Mouse (Mus musculus) forebrain, embryonic 15.5 days (tissue): ENCODE measurements around the gene Nol4l. TPM values are rescaled to one million over a fixed set of nuclear protein-coding genes. Genes with fewer than 3 reads are reported as not detected.

Experiments used
- ATAC-seq: fragments of 200-750 bp; cut with Nextera tagmentation; replicated peaks from 2 replicates; pipeline ENCODE4 v1.8.0; 2017; ENCODE audit warnings: mild to moderate bottlenecking, moderate TSS enrichment, moderate library complexity
- H3K27ac ChIP-seq: fragments of 300-500 bp; sonication (generic); replicated peaks from 2 replicates; pipeline ENCODE4 v1.5.1; 2015; ENCODE audit warnings: mild to moderate bottlenecking, inconsistent platforms
- H3K27me3 ChIP-seq: fragments of 300-500 bp; sonication (generic); 2 replicates; pipeline ENCODE4 v1.6.1; 2015; ENCODE audit warnings: inconsistent platforms
- H3K36me3 ChIP-seq: fragments of 300-500 bp; sonication (generic); 2 replicates; pipeline ENCODE4 v1.6.1; 2015; ENCODE audit warnings: mild to moderate bottlenecking, inconsistent platforms
- H3K4me1 ChIP-seq: fragments of 300-500 bp; sonication (generic); 2 replicates; pipeline ENCODE4 v1.6.1; 2015; ENCODE audit warnings: inconsistent platforms
- H3K4me2 ChIP-seq: fragments of 300-500 bp; sonication (generic); replicated peaks from 2 replicates; pipeline ENCODE4 v1.6.1; 2015; ENCODE audit warnings: mild to moderate bottlenecking, inconsistent platforms
- H3K4me3 ChIP-seq: fragments of 300-500 bp; sonication (generic); 2 replicates; pipeline ENCODE4 v1.5.1; 2015; ENCODE audit warnings: mild to moderate bottlenecking, inconsistent platforms
- H3K9ac ChIP-seq: fragments of 300-500 bp; sonication (generic); replicated peaks from 2 replicates; pipeline ENCODE4 v1.6.1; 2015; ENCODE audit warnings: mild to moderate bottlenecking, inconsistent platforms
- H3K9me3 ChIP-seq: fragments of 300-500 bp; sonication (generic); 2 replicates; pipeline ENCODE4 v1.6.1; 2016; ENCODE audit warnings: inconsistent platforms
- WGBS: fragments of 180-500 bp; shearing (Covaris S2); methylation state at CpG from one replicate; pipeline ENCODE4 v1.1.7; 2015; ENCODE audit warnings: mixed read lengths; 5-methylcytosine and 5-hydroxymethylcytosine counted together
- polyA plus RNA-seq: library from polyadenylated mRNA; unstranded; fragments of >200 nt; fragmentation: Nextera tagmentation; extraction: Ambion mirVana; gene quantifications from 2 replicates; pipeline ENCODE4 v1.2.1, GENCODE M21; 2015

The Nol4l gene
- polyA plus RNA-seq, result 44.1 and 44.8 TPM in 2 replicates

DNA sequence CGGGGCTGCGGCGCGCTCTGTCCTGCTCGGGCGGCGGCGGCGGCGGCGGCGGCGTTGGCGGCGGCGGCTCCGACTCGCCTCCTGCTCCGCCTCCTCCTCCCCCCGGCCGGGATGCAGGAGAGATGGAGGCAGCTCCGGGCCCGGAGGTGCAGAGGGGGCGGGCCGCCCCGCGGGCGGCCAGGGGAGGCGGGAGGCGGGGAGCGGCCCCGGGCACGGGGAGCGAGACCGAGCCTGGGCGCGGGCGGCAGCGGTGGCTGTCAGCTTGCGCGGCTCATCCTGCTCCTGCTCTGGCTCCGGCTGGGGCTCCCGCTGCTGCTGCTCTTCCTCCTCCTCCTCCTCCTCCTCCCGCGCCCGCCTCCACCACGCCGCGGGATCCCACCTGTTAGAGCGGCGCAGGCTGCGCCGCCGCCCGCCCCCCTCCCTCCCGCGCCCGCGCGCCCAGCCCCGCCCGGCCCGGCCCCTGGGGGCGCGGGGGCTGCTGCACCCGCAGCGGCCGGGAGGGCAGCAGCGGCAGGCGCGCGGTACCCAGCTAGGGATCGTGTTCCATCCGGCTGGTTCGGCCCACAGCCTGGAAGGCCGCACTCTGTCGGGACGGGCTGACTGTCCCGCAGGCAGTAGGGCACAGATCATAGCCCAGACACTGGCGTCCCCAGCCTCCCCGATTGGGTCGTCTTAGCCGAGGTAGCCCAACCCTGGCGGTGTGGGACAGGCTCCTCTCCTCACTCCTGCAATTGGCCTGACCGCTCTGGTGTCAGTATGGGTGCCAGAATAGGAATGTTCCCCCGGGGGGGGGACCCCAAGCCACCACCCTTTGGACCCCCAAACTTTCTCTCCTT is at the start of gene Nol4l:
Gene Nol4l (minus strand): TSS at position 41 of the 836 bp plus-strand sequence.
- ATAC-seq, result peak; percentile 23
- peaks cover 26% of the 10 kb centered on the region for H3K4me1 ChIP-seq

DNA sequence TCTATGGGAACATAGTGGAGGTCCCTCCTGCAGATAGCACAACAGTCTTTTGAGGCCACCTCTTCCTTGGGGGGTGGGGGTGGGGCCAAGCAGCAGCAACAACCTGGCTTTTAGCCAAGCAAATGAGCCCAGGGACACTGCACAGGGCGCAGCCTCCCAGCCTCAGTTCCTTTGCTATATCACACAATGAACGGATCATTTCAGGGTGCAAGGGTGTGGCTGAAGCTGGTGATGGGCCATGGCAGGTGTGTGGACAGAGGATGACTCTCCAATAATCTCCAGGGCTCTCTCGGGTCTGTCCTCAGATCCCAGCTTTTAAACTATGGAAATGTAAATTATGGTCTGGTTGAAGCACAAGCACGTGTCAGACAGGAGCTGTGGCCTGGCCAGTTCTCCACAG is 47.4 kb upstream of the Nol4l start:
- Histone ChIP-seq H3K9ac (no peak overlapping the region), H3K4me1 (peaks cover 5% of the 10 kb centered on the region; the same call in 1 of the 2 replicates), H3K27me3 (no peaks in the 10 kb centered on the region), H3K9me3 (no peaks in the 10 kb centered on the region), H3K27ac (no peak overlapping the region), H3K4me2 (no peak overlapping the region), H3K4me3 (no peak overlapping the region), H3K36me3 (no peaks in the 10 kb centered on the region)
- WGBS, result 54% methylated on average over 4 of the region's 4 CpGs
- no peak for ATAC-seq

More for the DNA sequence above, at the start of gene Nol4l:
- Histone ChIP-seq H3K27ac (peak within 1 kb of the TSS; percentile 76), H3K9ac (peak within 1 kb of the TSS; percentile 59), H3K36me3 (no peaks in the 10 kb centered on the region), H3K4me3 (peak within 1 kb of the TSS; percentile 80), H3K4me2 (peak within 1 kb of the TSS; percentile 73), H3K27me3 (no peaks in the 10 kb centered on the region; the same call in 1 of the 2 replicates), H3K9me3 (no peaks in the 10 kb centered on the region)
- under 1% methylated on average over 44 of the region's 86 CpGs for WGBS

DNA sequence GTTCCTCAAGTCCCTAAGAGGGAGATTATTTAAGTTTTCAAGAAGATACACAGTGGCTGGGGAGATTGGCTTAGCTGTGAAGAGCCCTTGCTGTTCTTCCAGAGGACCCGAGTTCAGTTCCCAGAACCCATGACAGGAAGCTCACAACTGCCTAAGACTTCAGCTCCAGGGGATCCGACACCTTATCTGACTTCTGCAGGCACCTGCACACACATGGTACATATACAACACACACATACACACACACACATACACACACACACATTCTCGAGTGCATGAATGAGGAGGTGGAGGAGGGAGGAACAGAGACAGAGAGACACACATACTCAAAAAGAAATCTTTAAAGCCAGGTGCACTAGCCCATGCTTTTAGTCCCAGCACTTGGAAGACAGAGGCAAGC is 46.4 kb upstream of the Nol4l start:
- no peak overlapping the region for H3K27ac ChIP-seq
- H3K4me3 ChIP-seq, result no peak overlapping the region
- no peaks in the 10 kb centered on the region for H3K27me3 ChIP-seq
- peaks cover 5% of the 10 kb centered on the region; the same call in 1 of the 2 replicates for H3K4me1 ChIP-seq
- H3K9ac ChIP-seq, result no peak overlapping the region
- no peaks in the 10 kb centered on the region for H3K36me3 ChIP-seq
- H3K4me2 ChIP-seq, result no peak overlapping the region
- 79% methylated on average over 3 of the region's 3 CpGs for WGBS
- H3K9me3 ChIP-seq, result no peaks in the 10 kb centered on the region
- ATAC-seq, result no peak

- Histone ChIP-seq H3K4me2 (no peak overlapping the region), H3K36me3 (no peaks in the 10 kb centered on the region), H3K4me3 (no peak overlapping the region), H3K4me1 (peaks cover 5% of the 10 kb centered on the region; the same call in 1 of the 2 replicates), H3K9me3 (no peaks in the 10 kb centered on the region), H3K9ac (no peak overlapping the region), H3K27ac (no peak overlapping the region), H3K27me3 (no peaks in the 10 kb centered on the region)
- ATAC-seq, result no peak
- WGBS, result 51% methylated on average over 6 of the region's 6 CpGs
Observed at GRCm38 (mm10) chr2:153575554-153575953, 45.8 kb upstream of the Nol4l start.

DNA sequence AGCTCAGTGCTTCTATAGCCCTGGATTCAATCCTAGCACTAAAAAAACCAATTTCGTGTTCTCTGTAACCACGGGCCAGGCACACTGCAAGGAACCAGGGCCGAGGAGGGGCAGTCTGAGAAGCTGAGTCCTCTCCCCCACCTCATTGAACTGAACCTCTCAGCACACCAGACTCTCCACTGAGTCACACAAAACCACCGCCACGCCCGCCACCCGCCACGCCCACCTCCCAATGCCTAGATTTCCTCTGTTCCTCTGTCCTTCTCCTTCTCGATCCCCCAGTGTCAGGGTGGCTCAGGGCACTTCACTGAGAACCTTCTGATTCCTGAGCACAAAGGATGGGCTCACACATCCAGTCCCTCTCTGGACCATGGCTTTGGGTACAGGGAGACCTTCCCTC is 43.3 kb upstream of the Nol4l start:
- Histone ChIP-seq H3K36me3 (no peaks in the 10 kb centered on the region), H3K9ac (no peak overlapping the region), H3K4me1 (peaks cover 5% of the 10 kb centered on the region; the same call in 1 of the 2 replicates), H3K4me2 (no peak overlapping the region), H3K27ac (no peak overlapping the region), H3K27me3 (no peaks in the 10 kb centered on the region), H3K9me3 (no peaks in the 10 kb centered on the region), H3K4me3 (no peak overlapping the region)
- 91% methylated on average over 9 of the region's 9 CpGs for WGBS
- ATAC-seq, result no peak

DNA sequence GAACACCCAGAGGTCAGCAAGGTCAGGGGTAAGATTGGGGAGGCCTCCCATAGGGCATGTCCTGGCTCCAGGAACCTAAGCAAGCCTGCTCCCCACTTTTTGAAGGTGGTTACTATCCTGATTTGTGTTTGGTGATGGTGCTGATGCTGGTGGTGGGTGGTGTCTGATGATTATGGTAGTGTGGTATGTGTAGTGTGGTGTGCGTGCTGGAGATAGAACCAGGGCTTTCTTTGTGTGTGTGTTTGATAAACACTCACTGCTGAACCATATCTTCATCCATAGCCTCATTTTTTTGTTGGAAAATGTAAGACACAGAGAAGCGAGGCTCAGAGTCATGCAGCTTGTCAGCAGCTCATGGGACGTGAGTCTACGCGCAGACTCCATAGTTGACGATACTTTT is 38.8 kb upstream of the Nol4l start:
- Histone ChIP-seq H3K4me3 (no peak overlapping the region), H3K4me2 (no peak overlapping the region), H3K36me3 (no peaks in the 10 kb centered on the region), H3K27me3 (no peaks in the 10 kb centered on the region), H3K9me3 (no peaks in the 10 kb centered on the region), H3K9ac (no peak overlapping the region), H3K4me1 (no peaks in the 10 kb centered on the region), H3K27ac (no peak overlapping the region)
- 95% methylated on average over 6 of the region's 6 CpGs for WGBS
- no peak for ATAC-seq

DNA sequence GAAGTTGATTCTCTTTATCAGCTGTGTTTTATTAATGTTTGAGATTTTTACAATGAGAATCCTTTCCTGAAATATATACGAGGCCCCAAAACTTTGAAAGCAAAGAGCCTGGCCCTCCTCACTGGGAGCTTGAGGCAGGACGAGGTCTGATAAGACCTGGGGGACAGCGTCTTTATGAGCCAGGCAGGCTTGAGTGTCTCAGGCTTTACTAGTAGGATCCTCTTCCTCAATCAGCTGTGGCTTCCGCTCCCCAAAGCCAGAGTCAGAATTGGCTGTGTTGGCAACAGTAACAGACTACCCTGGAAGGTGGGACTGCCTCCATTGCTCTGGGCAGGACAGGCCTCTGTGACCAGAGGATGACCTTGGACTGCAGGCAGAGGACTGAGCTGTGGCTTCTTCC is 38.2 kb upstream of the Nol4l start:
- no peak for ATAC-seq
- no peak overlapping the region for H3K4me3 ChIP-seq
- H3K27ac ChIP-seq, result no peak overlapping the region
- H3K4me1 ChIP-seq, result no peaks in the 10 kb centered on the region
- H3K4me2 ChIP-seq, result no peak overlapping the region
- H3K9ac ChIP-seq, result no peak overlapping the region
- H3K9me3 ChIP-seq, result no peaks in the 10 kb centered on the region
- H3K27me3 ChIP-seq, result no peaks in the 10 kb centered on the region
- 90% methylated on average over 4 of the region's 4 CpGs for WGBS
- H3K36me3 ChIP-seq, result no peaks in the 10 kb centered on the region

GRCm38 (mm10) chr2:153564343-153564742 is 34.6 kb upstream of the Nol4l start:
- ATAC-seq, result no peak
- Histone ChIP-seq H3K27ac (no peak overlapping the region), H3K36me3 (no peaks in the 10 kb centered on the region), H3K4me3 (no peak overlapping the region), H3K9ac (no peak overlapping the region), H3K4me1 (peaks cover 24% of the 10 kb centered on the region), H3K9me3 (no peaks in the 10 kb centered on the region), H3K4me2 (no peak overlapping the region), H3K27me3 (no peaks in the 10 kb centered on the region)
- 91% methylated on average over 3 of the region's 3 CpGs for WGBS

DNA sequence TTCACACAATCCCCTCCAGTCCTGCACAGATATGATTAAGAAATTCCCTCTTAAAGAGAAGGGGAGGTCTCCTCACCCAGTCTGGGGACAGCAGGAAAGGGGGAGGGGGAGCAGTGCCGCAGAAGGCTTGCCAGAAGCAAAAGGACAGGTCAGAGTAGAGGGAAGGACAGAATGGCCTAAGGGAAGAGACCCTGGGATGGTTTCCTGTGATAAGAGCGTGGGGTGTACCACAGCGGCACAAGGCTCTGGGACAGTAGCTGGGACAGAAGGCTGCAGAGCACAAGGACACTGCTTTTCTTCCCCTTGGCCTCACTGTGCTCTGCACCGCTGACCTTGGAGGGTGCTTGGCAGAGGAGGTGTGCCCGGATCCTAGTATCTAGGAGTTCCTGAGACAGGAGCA is 31.8 kb upstream of the Nol4l start:
- H3K27ac ChIP-seq, result peak overlapping the region; percentile 58
- H3K9ac ChIP-seq, result no peak overlapping the region
- peaks cover 26% of the 10 kb centered on the region for H3K4me1 ChIP-seq
- no peak overlapping the region for H3K4me2 ChIP-seq
- ATAC-seq, result no peak
- no peaks in the 10 kb centered on the region for H3K36me3 ChIP-seq
- H3K9me3 ChIP-seq, result no peaks in the 10 kb centered on the region
- H3K4me3 ChIP-seq, result no peak overlapping the region
- no peaks in the 10 kb centered on the region for H3K27me3 ChIP-seq
- WGBS, result 47% methylated on average over 5 of the region's 5 CpGs

DNA sequence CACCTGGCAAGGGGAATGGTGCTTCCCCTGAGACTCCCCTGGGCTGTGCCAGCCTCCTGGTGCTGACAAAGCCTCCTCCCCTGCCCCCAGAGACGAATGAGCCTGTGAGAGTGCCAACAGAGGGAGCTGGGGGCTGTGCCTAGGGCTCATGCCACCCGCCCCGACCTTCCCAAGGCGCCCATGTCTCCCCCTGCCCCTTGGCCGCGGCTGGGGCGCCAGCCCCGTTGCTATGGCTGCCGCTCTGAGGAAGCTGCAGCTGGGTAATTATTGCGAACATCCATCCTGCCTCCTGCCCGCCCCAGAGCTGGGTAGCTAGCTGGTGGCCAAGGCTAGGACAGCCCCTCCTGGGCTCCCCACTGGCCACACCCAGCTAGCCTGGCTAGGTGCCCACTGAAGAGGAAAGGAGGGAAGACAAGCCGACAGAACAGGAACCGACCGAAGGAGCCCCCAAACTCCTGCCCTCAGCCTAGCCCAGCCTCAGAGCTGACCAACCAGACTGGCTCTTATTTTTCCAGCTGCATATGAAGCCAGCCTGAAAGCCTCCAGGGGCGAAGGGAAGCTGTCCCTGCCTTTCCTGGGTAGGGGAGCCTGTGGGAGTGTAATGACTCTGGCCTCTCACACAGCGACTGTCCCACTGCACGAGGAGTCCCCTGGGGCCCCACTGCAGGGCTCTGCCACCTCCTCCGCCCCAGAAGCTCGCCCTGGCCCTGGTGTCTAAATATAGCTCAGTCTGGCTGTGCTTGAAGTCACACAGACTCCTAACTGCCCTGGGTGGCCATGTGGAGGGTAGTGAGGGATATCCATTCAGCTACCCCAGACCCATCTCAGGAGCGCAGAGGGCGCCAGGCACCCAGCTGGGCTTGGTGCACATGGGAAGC is 31.1 kb upstream of the Nol4l start:
- Histone ChIP-seq H3K9ac (peak overlapping the region; percentile 6; the same call in 1 of the 2 replicates), H3K9me3 (no peaks in the 10 kb centered on the region), H3K27me3 (no peaks in the 10 kb centered on the region), H3K27ac (peak overlapping the region; percentile 58), H3K4me3 (peak overlapping the region; percentile 12), H3K4me2 (peak overlapping the region; percentile 40), H3K36me3 (no peaks in the 10 kb centered on the region), H3K4me1 (peaks cover 26% of the 10 kb centered on the region)
- 8% methylated on average over 19 of the region's 21 CpGs for WGBS
- peak; percentile 90 for ATAC-seq

DNA sequence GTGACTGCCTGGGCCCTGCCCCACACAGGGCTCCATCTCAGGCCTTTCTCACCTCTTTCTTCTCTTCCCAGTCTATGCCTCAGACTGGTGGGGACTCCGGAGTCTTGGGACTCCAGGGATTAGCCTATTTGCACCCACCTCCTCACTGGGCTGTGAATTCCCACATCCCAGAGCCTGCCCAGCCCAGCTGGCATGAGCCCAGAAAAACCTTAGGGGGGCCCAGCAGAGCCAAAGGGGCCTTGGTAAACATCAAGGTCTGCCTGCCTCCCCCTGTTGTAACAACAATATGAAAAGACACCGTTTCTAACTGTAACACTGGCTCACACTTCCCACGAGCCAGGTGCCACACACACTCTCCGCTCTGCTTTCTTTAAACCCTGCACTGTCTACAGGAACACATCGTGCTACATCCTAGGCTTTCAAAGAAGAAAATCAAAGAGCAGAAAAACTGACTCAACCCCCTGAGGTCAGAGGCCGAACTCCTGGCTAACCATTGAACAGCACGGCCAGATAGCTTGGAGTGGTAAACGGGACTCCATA is 29.9 kb upstream of the Nol4l start:
- Histone ChIP-seq H3K9me3 (no peaks in the 10 kb centered on the region), H3K9ac (no peak overlapping the region), H3K27me3 (no peaks in the 10 kb centered on the region), H3K4me1 (peaks cover 26% of the 10 kb centered on the region), H3K27ac (0 out of 2 replicates have a peak overlapping the region, but pooled peaks have one; percentile 58), H3K4me2 (no peak overlapping the region), H3K4me3 (no peak overlapping the region), H3K36me3 (no peaks in the 10 kb centered on the region)
- no peak for ATAC-seq
- WGBS, result 46% methylated on average over 8 of the region's 8 CpGs

- no peak for ATAC-seq
- no peak overlapping the region for H3K4me3 ChIP-seq
Observed at GRCm38 (mm10) chr2:153558464-153558863, 28.7 kb upstream of the Nol4l start.

More at GRCm38 (mm10) chr2:153558464-153558863, 28.7 kb upstream of the Nol4l start:
- 72% methylated on average over 6 of the region's 6 CpGs for WGBS
- no peak overlapping the region for H3K4me2 ChIP-seq
- H3K4me1 ChIP-seq, result peaks cover 26% of the 10 kb centered on the region
- no peaks in the 10 kb centered on the region for H3K9me3 ChIP-seq
- H3K27ac ChIP-seq, result no peak overlapping the region
- H3K27me3 ChIP-seq, result no peaks in the 10 kb centered on the region
- no peak overlapping the region for H3K9ac ChIP-seq
- no peaks in the 10 kb centered on the region for H3K36me3 ChIP-seq
